Mouse (Mus musculus) forebrain, embryonic 14.5 days (tissue): Measurements from ENCODE around the gene Nfia. TPM values are rescaled to one million over a fixed set of nuclear protein-coding genes. Genes with fewer than 3 reads are reported as not detected.
A peak's percentile ranks its signal among the peaks of the same experiment; 100 is the strongest.

Experiments used
- ATAC-seq: fragments of 200-750 bp; cut with Nextera tagmentation; 2 replicates; pipeline ENCODE4 v1.8.0; 2017; ENCODE audit warnings: mild to moderate bottlenecking, moderate library complexity
- DNase-seq: peaks from one replicate; pipeline ENCODE4 v3.0.0-alpha.2; 2015; ENCODE audit warnings: low spot score
- H3K27ac ChIP-seq: fragments of 300-500 bp; sonication (generic); 2 replicates; pipeline ENCODE4 v1.5.1; 2014; ENCODE audit warnings: low read depth, mild to moderate bottlenecking, control low read depth, low read length, moderate library complexity
- H3K27me3 ChIP-seq: fragments of 300-500 bp; sonication (generic); replicated peaks from 2 replicates; pipeline ENCODE4 v1.6.1; 2014; ENCODE audit warnings: low read length, control low read depth, mixed read lengths; ENCODE audit not compliant: control insufficient read depth, insufficient read depth
- H3K36me3 ChIP-seq: fragments of 300-500 bp; sonication (generic); 2 replicates; pipeline ENCODE4 v1.6.1; 2014; ENCODE audit warnings: low read length, control low read depth; ENCODE audit not compliant: control insufficient read depth, insufficient read depth
- H3K4me1 ChIP-seq: fragments of 300-500 bp; sonication (generic); 2 replicates; pipeline ENCODE4 v1.6.1; 2014; ENCODE audit warnings: antibody characterized with exemption, low read length, control low read depth; ENCODE audit not compliant: control insufficient read depth, insufficient read depth
- H3K4me2 ChIP-seq: fragments of 300-500 bp; sonication (generic); 2 replicates; pipeline ENCODE4 v1.6.1; 2014; ENCODE audit warnings: mild to moderate bottlenecking, control low read depth, low read length
- H3K4me3 ChIP-seq: fragments of 300-500 bp; sonication (generic); 2 replicates; pipeline ENCODE4 v1.5.1; 2014; ENCODE audit warnings: low read depth, low read length, control low read depth
- H3K9ac ChIP-seq: fragments of 300-500 bp; sonication (generic); 2 replicates; pipeline ENCODE4 v1.6.1; 2014; ENCODE audit warnings: mild to moderate bottlenecking, low read length, control low read depth, moderate library complexity
- H3K9me3 ChIP-seq: fragments of 300-500 bp; sonication (generic); replicated peaks from 2 replicates; pipeline ENCODE4 v1.6.1; 2016; ENCODE audit warnings: low read length, control low read depth, mixed read lengths; ENCODE audit not compliant: control insufficient read depth
- WGBS: fragments of 180-500 bp; shearing (Covaris S2); extraction: QIAGEN DNeasy Blood & Tissue Kit; methylation state at CpG from one replicate; pipeline ENCODE4 v1.1.7; 2014; 5-methylcytosine and 5-hydroxymethylcytosine counted together
- polyA plus RNA-seq: library from polyadenylated mRNA; unstranded; fragments of >200 nt; fragmentation: Nextera tagmentation; extraction: Ambion mirVana; gene quantifications from 2 replicates; pipeline ENCODE4 v1.2.1, GENCODE M21; 2014

Gene Nfia
- polyA plus RNA-seq, 1 experiment from 2014 or later, result 71.5 TPM

DNA sequence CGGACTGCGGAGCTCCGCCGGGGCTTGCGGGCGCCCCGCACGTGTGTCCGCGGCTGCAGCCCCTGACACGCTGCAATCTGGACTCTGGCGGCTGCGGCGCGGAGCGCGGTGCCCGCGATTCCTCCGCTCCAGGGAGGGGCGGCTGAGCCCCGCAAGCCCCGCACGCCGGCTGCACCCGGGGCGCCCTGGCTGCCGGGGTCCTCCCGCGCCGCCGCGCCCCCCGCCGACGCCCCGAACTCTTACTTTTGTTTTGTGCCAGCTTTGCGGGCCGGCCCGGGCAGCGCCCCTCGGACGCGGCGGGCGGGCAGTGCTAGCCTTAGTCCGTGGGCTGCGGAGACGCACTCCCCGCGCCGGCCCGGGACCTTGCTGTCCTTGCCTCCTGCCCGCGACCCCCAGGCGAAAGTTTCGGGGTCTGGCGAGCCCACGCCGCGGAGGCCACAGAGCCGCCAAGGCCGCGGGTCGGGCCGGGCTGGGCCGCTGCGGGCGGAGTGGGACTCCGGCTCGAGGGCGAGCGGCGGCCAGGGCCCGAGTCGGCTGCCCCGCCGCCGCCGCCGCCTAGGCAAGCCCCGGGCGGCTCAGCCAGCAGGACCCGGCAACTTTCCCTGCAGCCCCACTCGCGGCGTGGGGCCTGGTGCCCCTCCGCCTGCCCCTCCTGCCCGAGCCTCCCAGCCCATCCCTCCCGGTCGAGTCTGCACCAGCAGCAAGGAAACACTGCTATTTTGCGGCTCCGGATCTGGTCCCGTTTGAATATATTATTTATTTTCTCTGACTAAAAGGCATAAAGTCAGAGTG is 5.9 kb downstream of the Nfia start:
- DNase-seq, result no peak
- H3K27ac ChIP-seq, result peak overlapping the region; percentile 98
- WGBS, result under 1% methylated on average over 79 of the region's 94 CpGs
- ATAC-seq, result peak; percentile 15
- H3K36me3 ChIP-seq, result peaks cover 9% of the 10 kb centered on the region
- peak overlapping the region; percentile 100 for H3K9ac ChIP-seq
- H3K4me2 ChIP-seq, result peak overlapping the region; percentile 83
- peaks cover 21% of the 10 kb centered on the region for H3K4me1 ChIP-seq
- H3K4me3 ChIP-seq, result peak overlapping the region; percentile 92
- H3K27me3 ChIP-seq, result no peaks in the 10 kb centered on the region
- no peaks in the 10 kb centered on the region for H3K9me3 ChIP-seq

DNA sequence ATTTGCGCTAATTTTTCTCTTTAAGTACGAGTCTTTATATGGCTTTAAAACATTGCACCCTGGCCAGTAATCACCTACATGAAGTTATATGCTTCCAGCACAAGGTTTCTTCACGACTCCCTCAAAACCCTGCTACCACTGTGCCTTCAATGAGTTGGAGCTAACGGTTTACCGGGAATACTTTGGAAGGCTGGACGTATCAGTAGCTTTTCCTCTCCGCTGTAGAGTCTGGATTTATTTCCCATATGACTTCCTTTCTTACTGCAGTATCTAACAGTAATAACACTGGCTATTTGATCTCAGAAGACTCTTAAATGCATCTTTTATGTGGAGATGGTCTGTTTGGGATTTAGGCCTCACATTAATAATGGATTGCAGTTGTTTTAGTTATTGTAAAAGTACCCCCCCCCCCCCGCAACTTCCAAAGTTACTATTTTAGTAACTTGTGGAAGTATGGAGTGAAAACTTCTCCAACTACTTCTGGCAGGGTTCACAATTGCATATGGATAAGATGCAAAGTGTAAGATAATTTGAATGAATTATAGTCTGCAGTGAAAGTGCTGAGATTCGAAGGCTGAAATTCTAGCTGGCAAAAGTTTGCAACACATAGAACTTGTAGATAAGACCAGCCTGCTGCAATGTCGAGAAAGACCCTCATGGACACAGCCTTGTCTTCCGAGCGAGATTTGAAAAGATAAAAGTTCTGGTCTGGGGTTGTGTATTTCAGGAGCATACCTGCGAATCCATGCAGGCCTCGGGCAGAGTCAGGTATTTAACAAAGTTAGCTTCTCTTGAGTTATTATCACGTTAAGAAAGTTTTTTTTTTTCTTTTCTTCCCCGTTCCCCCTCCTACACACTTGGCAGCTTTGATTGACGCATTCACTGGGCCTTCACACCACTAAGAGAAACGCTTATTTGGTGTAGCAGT is 6.7 kb downstream of the Nfia start:
- peak overlapping the region; percentile 100 for H3K9ac ChIP-seq
- no peak for DNase-seq
- no peaks in the 10 kb centered on the region for H3K27me3 ChIP-seq
- peak overlapping the region; percentile 92 for H3K4me3 ChIP-seq
- peaks cover 17% of the 10 kb centered on the region for H3K36me3 ChIP-seq
- ATAC-seq, result no peak
- 3% methylated on average over 18 of the region's 18 CpGs for WGBS
- H3K4me2 ChIP-seq, result peak overlapping the region; percentile 83
- H3K4me1 ChIP-seq, result peaks cover 20% of the 10 kb centered on the region
- H3K27ac ChIP-seq, result peak overlapping the region; percentile 98
- H3K9me3 ChIP-seq, result no peaks in the 10 kb centered on the region

DNA sequence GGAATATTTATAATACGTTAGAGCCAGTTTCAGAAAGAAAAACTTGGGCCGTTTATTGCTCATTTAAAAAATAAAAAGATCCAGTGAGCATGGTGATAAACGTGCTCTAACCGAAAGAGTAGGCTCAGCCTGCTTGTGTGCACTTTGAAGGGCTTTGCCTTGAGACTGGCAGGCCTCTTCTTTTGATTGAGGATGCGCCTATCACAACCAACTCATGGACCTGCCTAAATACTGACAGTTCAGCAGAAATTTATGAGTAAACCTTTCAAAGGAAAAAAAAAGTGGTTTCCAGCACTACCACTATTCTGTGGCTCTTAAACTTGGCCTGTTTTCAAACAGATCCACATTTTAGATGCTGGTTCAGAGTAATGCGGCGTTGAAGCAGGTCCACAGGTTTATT is 7.5 kb downstream of the Nfia start:
- peak; percentile 56 for DNase-seq
- no peaks in the 10 kb centered on the region for H3K9me3 ChIP-seq
- no peak for ATAC-seq
- peaks cover 23% of the 10 kb centered on the region for H3K36me3 ChIP-seq
- H3K9ac ChIP-seq, result peak overlapping the region; percentile 100
- peak overlapping the region; percentile 83 for H3K4me2 ChIP-seq
- peaks cover 21% of the 10 kb centered on the region for H3K4me1 ChIP-seq
- H3K27me3 ChIP-seq, result no peaks in the 10 kb centered on the region
- peak overlapping the region; percentile 92 for H3K4me3 ChIP-seq
- peak overlapping the region; percentile 98 for H3K27ac ChIP-seq
- 12% methylated on average over 7 of the region's 7 CpGs for WGBS

DNA sequence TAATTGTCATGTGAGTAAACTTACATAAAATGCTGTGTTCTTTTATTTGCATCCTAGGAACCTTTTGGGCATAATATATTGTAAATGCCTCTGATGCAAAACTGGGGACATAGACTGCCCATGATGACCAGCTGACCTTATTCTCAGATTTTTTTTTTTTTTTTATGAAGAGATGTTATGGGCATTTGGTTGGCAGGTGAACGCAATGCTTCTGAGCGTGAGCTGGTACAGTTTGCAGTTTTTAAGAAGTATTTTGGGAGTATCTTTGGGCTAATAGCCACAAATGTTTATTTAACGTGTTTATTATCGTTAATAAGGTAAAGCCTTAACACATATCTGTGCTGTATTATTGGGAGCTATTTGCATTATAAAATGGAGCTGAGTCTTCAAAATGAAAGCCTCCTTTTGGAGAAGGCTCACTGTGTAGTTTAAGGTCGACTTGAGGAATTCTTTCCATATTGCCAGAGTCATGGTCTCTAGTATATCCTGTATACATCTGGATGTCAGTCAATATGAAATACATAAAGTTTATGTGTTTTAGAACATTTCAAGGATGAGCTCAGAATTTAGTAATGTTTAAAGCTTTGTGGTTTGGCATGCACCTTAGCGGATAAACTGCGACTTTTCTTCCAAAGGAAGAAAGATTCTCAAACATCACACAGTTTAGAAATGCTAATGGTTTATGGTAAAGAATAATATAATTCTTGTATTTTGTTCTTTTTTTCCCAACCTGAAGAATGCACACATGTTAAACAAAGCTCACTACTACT is 8.3 kb downstream of the Nfia start:
- H3K27me3 ChIP-seq, result no peaks in the 10 kb centered on the region
- H3K36me3 ChIP-seq, result peaks cover 24% of the 10 kb centered on the region
- 54% methylated on average over 7 of the region's 7 CpGs for WGBS
- ATAC-seq (no peak), DNase-seq (no peak)
- H3K9ac ChIP-seq, result peak overlapping the region; percentile 63
- H3K27ac ChIP-seq, result peak overlapping the region; percentile 52; the same call in 1 of the 2 replicates
- H3K4me1 ChIP-seq, result peaks cover 15% of the 10 kb centered on the region
- peak overlapping the region; percentile 92 for H3K4me3 ChIP-seq
- no peaks in the 10 kb centered on the region for H3K9me3 ChIP-seq
- peak overlapping the region; percentile 83 for H3K4me2 ChIP-seq

DNA sequence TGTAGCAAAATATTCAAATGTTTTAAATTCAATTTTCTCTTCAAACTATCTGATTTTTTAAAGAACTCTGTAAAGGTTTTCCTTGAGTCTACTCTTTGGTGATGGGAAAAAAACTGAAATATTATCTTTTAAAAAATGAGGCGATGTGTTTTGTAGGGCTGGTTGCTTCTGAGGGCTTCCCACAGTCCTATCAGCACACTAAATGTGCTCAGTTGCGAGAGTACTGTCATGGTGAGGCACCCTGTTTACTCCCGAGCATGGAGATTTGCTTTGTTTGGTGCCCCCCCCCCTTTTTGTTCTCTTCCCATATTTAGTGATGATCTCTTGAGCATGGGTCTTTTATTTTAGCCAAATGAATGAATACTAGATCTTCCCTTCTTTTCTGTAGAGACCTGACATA is 9.5 kb downstream of the Nfia start:
- Histone ChIP-seq H3K9ac (peak overlapping the region; percentile 46), H3K4me2 (peak overlapping the region; percentile 41), H3K9me3 (no peaks in the 10 kb centered on the region), H3K27me3 (no peaks in the 10 kb centered on the region), H3K36me3 (peaks cover 24% of the 10 kb centered on the region), H3K27ac (0 out of 2 replicates have a peak overlapping the region, but pooled peaks have one; percentile 5), H3K4me1 (peaks cover 13% of the 10 kb centered on the region), H3K4me3 (0 out of 2 replicates have a peak overlapping the region, but pooled peaks have one; percentile 14)
- ATAC-seq (no peak), DNase-seq (no peak)
- WGBS, result 62% methylated on average over 3 of the region's 3 CpGs

DNA sequence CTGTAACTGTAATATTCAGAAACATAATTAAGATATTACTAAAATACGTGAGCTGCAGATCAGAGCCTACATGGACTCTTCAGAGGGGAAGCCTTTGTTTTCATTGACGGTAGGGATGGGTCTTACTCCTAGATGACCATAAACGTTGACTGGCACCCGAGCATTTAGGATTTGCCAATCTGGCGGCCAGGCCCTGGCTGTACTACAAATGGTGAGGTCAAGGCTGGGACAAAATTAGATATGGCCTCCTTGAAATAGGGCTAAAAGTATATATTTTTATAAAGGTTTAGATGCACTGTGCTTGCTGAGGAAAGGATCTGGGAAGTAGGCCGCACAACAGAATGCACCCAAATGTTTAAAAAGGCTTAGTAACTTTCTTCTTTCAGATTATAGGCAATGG is 10.0 kb downstream of the Nfia start:
- DNase-seq (no peak), ATAC-seq (no peak)
- 81% methylated on average over 6 of the region's 6 CpGs for WGBS
- Histone ChIP-seq H3K4me1 (peaks cover 16% of the 10 kb centered on the region), H3K9ac (peak overlapping the region; percentile 46), H3K36me3 (peaks cover 24% of the 10 kb centered on the region), H3K4me2 (peak overlapping the region; percentile 41), H3K9me3 (no peaks in the 10 kb centered on the region), H3K4me3 (no peak overlapping the region), H3K27ac (peak overlapping the region; percentile 56; the same call in 1 of the 2 replicates), H3K27me3 (no peaks in the 10 kb centered on the region)

DNA sequence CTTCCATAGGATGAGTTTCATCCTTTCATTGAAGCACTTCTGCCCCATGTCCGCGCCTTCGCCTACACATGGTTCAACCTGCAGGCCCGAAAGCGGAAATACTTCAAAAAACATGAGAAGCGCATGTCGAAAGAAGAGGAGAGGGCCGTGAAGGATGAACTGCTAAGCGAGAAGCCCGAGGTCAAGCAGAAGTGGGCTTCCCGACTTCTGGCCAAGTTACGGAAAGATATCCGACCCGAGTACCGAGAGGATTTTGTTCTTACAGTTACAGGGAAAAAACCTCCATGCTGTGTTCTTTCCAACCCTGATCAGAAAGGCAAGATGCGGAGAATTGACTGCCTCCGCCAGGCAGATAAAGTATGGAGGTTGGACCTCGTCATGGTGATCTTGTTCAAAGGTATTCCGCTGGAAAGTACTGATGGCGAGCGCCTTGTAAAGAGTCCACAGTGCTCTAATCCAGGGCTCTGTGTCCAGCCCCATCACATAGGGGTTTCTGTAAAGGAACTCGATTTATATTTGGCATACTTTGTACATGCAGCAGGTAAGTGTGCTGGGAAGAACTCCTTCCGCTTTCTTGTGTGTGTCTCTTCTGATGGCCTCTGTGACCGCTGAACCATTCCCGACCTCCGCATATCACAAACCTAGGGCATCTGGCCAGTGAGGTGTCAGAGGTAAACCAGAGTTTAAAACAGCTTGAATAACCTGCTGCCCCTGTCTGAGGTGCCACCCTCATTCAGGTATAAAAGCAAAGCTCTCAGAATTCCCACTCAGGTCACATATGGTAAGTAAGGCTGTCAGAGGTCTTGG is 10.7 kb downstream of the Nfia start:
- Histone ChIP-seq H3K27me3 (no peaks in the 10 kb centered on the region), H3K4me2 (peak overlapping the region; percentile 41), H3K4me1 (peaks cover 16% of the 10 kb centered on the region), H3K27ac (peak overlapping the region; percentile 56), H3K9ac (0 out of 2 replicates have a peak overlapping the region, but pooled peaks have one; percentile 46), H3K36me3 (peaks cover 24% of the 10 kb centered on the region), H3K9me3 (no peaks in the 10 kb centered on the region), H3K4me3 (no peak overlapping the region)
- no peak for DNase-seq
- 95% methylated on average over 26 of the region's 26 CpGs for WGBS
- ATAC-seq, result no peak

DNA sequence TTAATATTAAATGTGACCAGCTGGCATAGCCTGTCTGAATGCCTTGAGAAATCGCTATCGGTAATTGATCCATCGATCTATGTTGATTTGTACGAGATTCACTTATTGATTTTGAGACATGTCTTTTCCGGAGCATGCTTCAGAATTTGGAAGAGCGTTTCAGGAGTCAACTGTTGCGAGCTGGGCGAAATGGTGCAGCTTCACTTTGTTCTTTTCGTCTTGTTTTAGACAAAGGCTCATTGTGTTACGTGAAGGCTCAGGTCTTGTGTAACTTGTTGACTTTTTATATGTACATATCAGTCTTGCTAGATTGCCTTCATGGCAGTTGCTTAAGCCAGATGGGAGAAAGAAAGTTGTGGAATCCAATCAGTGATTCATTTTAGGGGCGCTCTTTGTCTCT is 11.7 kb downstream of the Nfia start:
- Histone ChIP-seq H3K27me3 (no peaks in the 10 kb centered on the region), H3K4me1 (peaks cover 26% of the 10 kb centered on the region), H3K27ac (peak overlapping the region; percentile 60; the same call in 1 of the 2 replicates), H3K9me3 (no peaks in the 10 kb centered on the region), H3K4me3 (no peak overlapping the region), H3K4me2 (peak overlapping the region; percentile 35), H3K36me3 (peaks cover 24% of the 10 kb centered on the region), H3K9ac (no peak overlapping the region)
- 81% methylated on average over 11 of the region's 11 CpGs for WGBS
- DNase-seq (no peak), ATAC-seq (no peak)
